Mouse (Mus musculus) intestine, embryonic 15.5 days (tissue): ENCODE results near the gene Etv6. TPM values are rescaled to one million over a fixed set of nuclear protein-coding genes. Genes with fewer than 3 reads are reported as not detected.
A peak's percentile ranks its signal among the peaks of the same experiment; 100 is the strongest.

Experiments used
- ATAC-seq: fragments of 200-750 bp; cut with Nextera tagmentation; 2 replicates; pipeline ENCODE4 v1.8.0; 2017; ENCODE audit warnings: moderate TSS enrichment, moderate library complexity
- H3K27ac ChIP-seq: fragments of 300-500 bp; sonication (generic); 2 replicates; pipeline ENCODE4 v1.5.1; 2015; ENCODE audit warnings: mild to moderate bottlenecking, inconsistent platforms
- H3K27me3 ChIP-seq: fragments of 300-500 bp; sonication (generic); replicated peaks from 2 replicates; pipeline ENCODE4 v1.6.1; 2015; ENCODE audit warnings: inconsistent platforms
- H3K36me3 ChIP-seq: fragments of 300-500 bp; sonication (generic); 2 replicates; pipeline ENCODE4 v1.6.1; 2015; ENCODE audit warnings: inconsistent platforms
- H3K4me1 ChIP-seq: fragments of 300-500 bp; sonication (generic); replicated peaks from 2 replicates; pipeline ENCODE4 v1.6.1; 2015; ENCODE audit warnings: inconsistent platforms
- H3K4me2 ChIP-seq: fragments of 300-500 bp; sonication (generic); replicated peaks from 2 replicates; pipeline ENCODE4 v1.6.1; 2015; ENCODE audit warnings: mild to moderate bottlenecking, inconsistent platforms
- H3K4me3 ChIP-seq: fragments of 300-500 bp; sonication (generic); replicated peaks from 2 replicates; pipeline ENCODE4 v1.5.1; 2015; ENCODE audit warnings: inconsistent platforms
- H3K9ac ChIP-seq: fragments of 300-500 bp; sonication (generic); 2 replicates; pipeline ENCODE4 v1.6.1; 2015; ENCODE audit warnings: inconsistent platforms
- H3K9me3 ChIP-seq: fragments of 300-500 bp; sonication (generic); 2 replicates; pipeline ENCODE4 v1.6.1; 2016; ENCODE audit warnings: inconsistent platforms
- WGBS: fragments of 180-500 bp; shearing (Covaris S2); methylation state at CpG from one replicate; pipeline ENCODE4 v1.1.7; 2015; 5-methylcytosine and 5-hydroxymethylcytosine counted together
- polyA plus RNA-seq: library from polyadenylated mRNA; unstranded; fragments of >200 nt; fragmentation: Nextera tagmentation; extraction: Ambion mirVana; gene quantifications from 2 replicates; pipeline ENCODE4 v1.2.1, GENCODE M21; 2015

Etv6 gene
- polyA plus RNA-seq, 1 experiment from 2014 or later = 12.5 TPM

- WGBS = 88% methylated on average over 11 of the region's 11 CpGs
Observed at GRCm38 (mm10) chr6:134168799-134169198, 133.3 kb downstream of the Etv6 start.

DNA sequence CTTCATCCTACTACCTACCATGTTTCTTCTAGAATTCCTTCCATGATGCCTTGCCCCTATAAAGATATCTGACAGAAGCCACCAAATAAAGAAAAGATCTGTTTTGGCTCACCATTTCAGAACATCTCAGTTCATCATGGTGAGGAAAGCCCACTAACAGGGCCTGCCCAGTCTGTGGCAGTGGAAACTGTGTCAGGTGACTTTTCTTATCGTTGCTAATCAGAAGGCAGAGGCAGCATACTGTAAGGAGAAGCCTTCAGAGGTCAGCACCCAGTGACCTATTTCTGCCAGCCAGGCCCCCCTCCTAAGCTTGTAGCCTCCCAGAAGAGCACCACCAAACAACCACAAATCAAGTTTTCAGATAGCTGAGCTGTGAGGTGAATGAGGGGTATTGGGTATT lies 135.7 kb downstream of the Etv6 start:
- no peak for ATAC-seq
- Histone ChIP-seq H3K27me3 (no peaks in the 10 kb centered on the region), H3K4me2 (no peak overlapping the region), H3K9me3 (no peaks in the 10 kb centered on the region), H3K4me3 (no peak overlapping the region), H3K27ac (no peak overlapping the region), H3K36me3 (no peaks in the 10 kb centered on the region), H3K9ac (no peak overlapping the region), H3K4me1 (peaks cover 14% of the 10 kb centered on the region; the same call in 1 of the 2 replicates)
- 54% methylated on average over 1 of the region's 1 CpGs for WGBS

More at GRCm38 (mm10) chr6:134168799-134169198, 133.3 kb downstream of the Etv6 start:
- no peak for ATAC-seq
- Histone ChIP-seq H3K4me3 (no peak overlapping the region), H3K4me1 (peaks cover 12% of the 10 kb centered on the region; the same call in 1 of the 2 replicates), H3K9me3 (no peaks in the 10 kb centered on the region), H3K36me3 (no peaks in the 10 kb centered on the region), H3K4me2 (no peak overlapping the region), H3K27me3 (no peaks in the 10 kb centered on the region), H3K27ac (no peak overlapping the region), H3K9ac (no peak overlapping the region)

- H3K36me3 ChIP-seq = no peaks in the 10 kb centered on the region
- no peak overlapping the region for H3K9ac ChIP-seq
- peaks cover 14% of the 10 kb centered on the region; the same call in 1 of the 2 replicates for H3K4me1 ChIP-seq
- no peak overlapping the region for H3K27ac ChIP-seq
- H3K4me3 ChIP-seq = no peak overlapping the region
- no peaks in the 10 kb centered on the region for H3K9me3 ChIP-seq
- no peak overlapping the region for H3K4me2 ChIP-seq
- ATAC-seq = no peak
- H3K27me3 ChIP-seq = no peaks in the 10 kb centered on the region
- 85% methylated on average over 17 of the region's 17 CpGs for WGBS
Observed at GRCm38 (mm10) chr6:134171906-134172728, 136.6 kb downstream of the Etv6 start.

DNA sequence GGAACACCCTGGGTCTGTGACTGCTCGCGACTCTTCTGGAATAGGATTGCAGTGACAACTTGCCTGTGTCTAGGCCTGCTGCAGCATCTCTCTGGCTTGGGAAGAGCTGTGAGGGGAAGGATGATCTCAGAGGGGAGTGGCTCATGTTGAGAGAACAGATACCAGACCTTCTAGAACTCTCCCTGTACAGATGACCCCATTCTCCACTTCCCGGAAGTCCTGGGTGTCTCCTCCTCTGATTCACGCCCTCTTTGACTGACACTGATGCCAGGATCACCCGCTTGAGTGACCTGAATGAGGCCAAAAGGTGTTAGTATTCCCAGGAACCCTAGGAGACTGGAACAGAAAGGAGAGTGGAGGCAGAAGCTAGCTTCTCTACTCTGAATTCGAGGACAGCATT lies 137.9 kb downstream of the Etv6 start:
- Histone ChIP-seq H3K4me2 (no peak overlapping the region), H3K4me1 (peaks cover 9% of the 10 kb centered on the region; the same call in 1 of the 2 replicates), H3K27ac (no peak overlapping the region), H3K9me3 (no peaks in the 10 kb centered on the region), H3K4me3 (no peak overlapping the region), H3K27me3 (no peaks in the 10 kb centered on the region), H3K9ac (no peak overlapping the region), H3K36me3 (no peaks in the 10 kb centered on the region)
- no peak for ATAC-seq
- WGBS = 64% methylated on average over 6 of the region's 6 CpGs

DNA sequence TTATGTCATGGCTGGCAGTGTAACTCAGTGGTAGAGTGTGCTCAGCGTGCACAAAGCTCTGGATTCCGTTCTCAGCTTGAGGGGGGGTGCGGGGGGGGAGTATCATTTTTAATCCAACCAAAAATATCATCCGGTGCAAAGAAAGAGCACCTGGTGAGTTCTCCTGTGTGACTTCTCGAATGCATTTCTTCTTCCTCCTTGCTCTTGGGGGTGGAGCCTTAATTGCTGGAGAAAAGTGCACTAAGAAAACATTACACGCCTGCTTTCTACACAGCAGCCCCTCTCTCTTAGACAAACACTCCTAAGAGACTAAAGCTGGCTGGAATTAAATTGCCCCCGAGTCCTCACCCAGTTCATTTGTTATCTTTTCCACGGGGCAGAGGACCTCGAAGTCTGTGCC lies 139.6 kb downstream of the Etv6 start:
- WGBS = 30% methylated on average over 9 of the region's 9 CpGs
- ATAC-seq = peak; percentile 59
- H3K9me3 ChIP-seq = no peaks in the 10 kb centered on the region
- no peak overlapping the region for H3K4me3 ChIP-seq
- peaks cover 9% of the 10 kb centered on the region; the same call in 1 of the 2 replicates for H3K4me1 ChIP-seq
- H3K9ac ChIP-seq = no peak overlapping the region
- no peak overlapping the region for H3K27ac ChIP-seq
- H3K27me3 ChIP-seq = no peaks in the 10 kb centered on the region
- no peak overlapping the region for H3K4me2 ChIP-seq
- no peaks in the 10 kb centered on the region for H3K36me3 ChIP-seq

- no peak overlapping the region for H3K27ac ChIP-seq
- H3K27me3 ChIP-seq = no peaks in the 10 kb centered on the region
- 72% methylated on average over 5 of the region's 5 CpGs for WGBS
- no peak overlapping the region for H3K4me2 ChIP-seq
- H3K9ac ChIP-seq = no peak overlapping the region
- no peaks in the 10 kb centered on the region for H3K9me3 ChIP-seq
- no peak for ATAC-seq
- H3K4me3 ChIP-seq = no peak overlapping the region
- H3K4me1 ChIP-seq = peaks cover 17% of the 10 kb centered on the region
- no peaks in the 10 kb centered on the region for H3K36me3 ChIP-seq
Observed at GRCm38 (mm10) chr6:134177196-134177595, 141.7 kb downstream of the Etv6 start.

DNA sequence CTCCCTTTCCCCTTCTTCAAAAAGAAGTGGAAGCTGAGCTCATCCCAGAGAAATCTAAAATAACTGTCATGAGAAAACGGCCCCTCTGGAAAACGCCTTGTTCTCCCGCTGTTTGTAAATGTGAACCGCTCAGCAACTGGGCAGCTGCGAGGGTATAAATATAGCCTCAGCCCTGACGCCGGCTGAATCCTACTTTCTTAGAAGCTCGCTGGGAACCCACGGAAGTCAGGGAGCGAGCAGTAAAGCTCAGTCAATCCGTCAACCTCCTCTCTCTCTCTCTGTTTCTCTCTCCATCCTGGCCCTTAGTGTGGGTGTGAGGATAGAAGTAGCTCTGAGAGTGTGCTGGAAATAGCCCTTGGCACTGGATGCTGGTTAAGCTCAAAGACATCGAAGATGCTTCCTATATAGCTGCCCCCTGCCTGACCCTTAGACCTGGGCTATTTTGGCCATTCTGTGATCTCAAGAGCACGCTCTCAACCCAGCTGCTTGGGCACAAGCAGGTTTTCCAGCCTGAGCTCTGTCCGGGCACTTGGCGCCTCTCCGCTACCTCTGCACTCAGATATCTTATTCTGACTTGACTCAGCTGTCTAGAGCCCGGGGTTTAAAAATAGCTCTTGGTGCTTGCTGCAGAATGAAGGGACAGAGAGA lies 146.9 kb downstream of the Etv6 start:
- Histone ChIP-seq H3K36me3 (no peaks in the 10 kb centered on the region), H3K27ac (peak overlapping the region; percentile 56; the same call in 1 of the 2 replicates), H3K27me3 (no peaks in the 10 kb centered on the region), H3K4me3 (no peak overlapping the region), H3K4me1 (peaks cover 15% of the 10 kb centered on the region), H3K9ac (no peak overlapping the region; the same call in 1 of the 2 replicates), H3K4me2 (peak overlapping the region; percentile 22; the same call in 1 of the 2 replicates), H3K9me3 (no peaks in the 10 kb centered on the region)
- 46% methylated on average over 17 of the region's 17 CpGs for whole genome bisulfite sequencing
- peak; percentile 19; the same call in 1 of the 2 replicates for ATAC-seq

DNA sequence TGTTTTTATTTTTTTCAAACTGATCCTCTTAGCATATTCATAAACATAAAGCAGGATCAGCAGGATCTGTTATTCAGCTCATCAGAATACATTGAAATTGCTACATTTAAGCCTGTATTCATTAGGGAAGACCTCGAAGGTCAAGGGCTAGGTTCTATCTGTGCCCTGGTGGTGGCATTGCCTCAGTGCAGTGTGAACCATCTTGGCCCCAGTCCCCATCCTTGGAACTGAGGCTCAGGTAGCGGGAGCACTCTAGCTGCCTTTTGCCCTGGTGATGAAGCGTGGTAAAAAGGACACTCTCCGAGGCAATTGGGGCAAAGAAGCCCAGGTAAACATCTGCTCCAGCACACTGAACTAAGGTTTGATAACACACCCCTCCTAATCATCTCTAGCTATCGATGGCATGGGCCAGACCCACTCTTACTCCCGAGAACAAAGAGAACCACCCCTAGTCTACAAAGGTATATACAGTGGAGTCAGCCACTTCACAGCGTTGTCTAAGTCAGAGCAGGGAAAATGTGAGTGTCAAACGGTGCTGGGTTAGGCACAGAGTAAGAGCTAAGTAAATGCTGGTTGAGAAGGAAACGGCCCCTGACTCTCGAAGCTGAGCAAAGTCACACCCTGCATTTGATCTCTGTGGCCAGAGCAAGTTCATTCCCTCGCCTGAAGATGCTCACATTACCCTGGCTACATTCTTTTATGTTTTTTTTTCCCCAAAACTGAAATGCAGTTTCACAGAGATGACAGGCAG lies 148.3 kb downstream of the Etv6 start:
- Histone ChIP-seq H3K9me3 (no peaks in the 10 kb centered on the region), H3K9ac (no peak overlapping the region), H3K4me2 (no peak overlapping the region), H3K27ac (no peak overlapping the region), H3K27me3 (no peaks in the 10 kb centered on the region), H3K36me3 (no peaks in the 10 kb centered on the region), H3K4me3 (no peak overlapping the region), H3K4me1 (peaks cover 18% of the 10 kb centered on the region)
- 70% methylated on average over 11 of the region's 11 CpGs for WGBS
- no peak for ATAC-seq

DNA sequence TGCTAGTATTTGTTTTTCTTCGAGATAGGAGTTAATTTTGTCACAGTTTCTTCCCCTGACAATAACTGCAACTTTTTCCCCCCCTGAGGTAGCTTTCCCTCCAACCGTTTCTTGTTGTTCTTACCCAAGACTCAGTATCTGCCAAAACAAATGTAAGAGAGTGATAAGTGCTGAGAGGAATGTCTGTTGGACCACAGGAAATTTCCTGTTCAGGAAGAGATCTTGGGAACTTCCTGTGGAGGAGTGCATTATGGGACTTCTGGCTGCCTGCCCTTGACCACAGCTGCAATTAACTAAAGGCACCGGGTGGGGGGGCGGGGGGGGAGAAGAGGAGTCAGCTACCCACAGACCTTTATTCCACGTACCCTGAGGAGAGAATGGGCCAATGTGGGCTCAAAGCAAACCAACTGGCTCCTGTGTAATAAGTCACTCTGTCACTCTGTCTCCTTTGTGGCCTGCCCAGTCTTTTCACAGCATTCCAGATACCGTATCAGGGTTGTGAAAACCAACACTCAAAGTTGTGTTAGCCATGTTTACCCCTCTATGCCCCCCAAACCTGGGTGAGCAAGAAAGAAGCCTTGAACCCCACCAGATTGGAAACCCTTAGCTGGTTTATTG lies 150.9 kb downstream of the Etv6 start:
- no peak overlapping the region for H3K4me3 ChIP-seq
- peaks cover 33% of the 10 kb centered on the region for H3K4me1 ChIP-seq
- no peaks in the 10 kb centered on the region for H3K36me3 ChIP-seq
- no peak overlapping the region for H3K9ac ChIP-seq
- no peak overlapping the region for H3K4me2 ChIP-seq
- ATAC-seq = no peak
- no peaks in the 10 kb centered on the region for H3K27me3 ChIP-seq
- no peaks in the 10 kb centered on the region for H3K9me3 ChIP-seq
- H3K27ac ChIP-seq = 0 out of 2 replicates have a peak overlapping the region, but pooled peaks have one; percentile 23
- WGBS = 49% methylated on average over 6 of the region's 6 CpGs

- Histone ChIP-seq H3K4me1 (peaks cover 18% of the 10 kb centered on the region), H3K4me3 (no peak overlapping the region), H3K27ac (0 out of 2 replicates have a peak overlapping the region, but pooled peaks have one; percentile 0), H3K27me3 (no peaks in the 10 kb centered on the region), H3K9me3 (no peaks in the 10 kb centered on the region), H3K4me2 (no peak overlapping the region), H3K36me3 (no peaks in the 10 kb centered on the region), H3K9ac (no peak overlapping the region)
- 32% methylated on average over 3 of the region's 3 CpGs for WGBS
- peak; percentile 23 for ATAC-seq
Observed at GRCm38 (mm10) chr6:134188719-134189118, 153.2 kb downstream of the Etv6 start.

- Histone ChIP-seq H3K36me3 (no peaks in the 10 kb centered on the region), H3K4me2 (no peak overlapping the region), H3K9me3 (no peaks in the 10 kb centered on the region), H3K27ac (peak overlapping the region; percentile 81), H3K4me1 (peaks cover 18% of the 10 kb centered on the region), H3K9ac (no peak overlapping the region), H3K27me3 (no peaks in the 10 kb centered on the region), H3K4me3 (no peak overlapping the region)
- peak; percentile 40 for ATAC-seq
- 23% methylated on average over 5 of the region's 5 CpGs for WGBS
Observed at GRCm38 (mm10) chr6:134189174-134189573, 153.7 kb downstream of the Etv6 start.
